Mouse (Mus musculus) myocyte (in vitro differentiated cells): ENCODE measurements at regions not wholly inside any gene's neighbourhood (a gene's known extent, or its start where the extent isn't known, plus 50 kb on each side); places are given as distances from the start of the nearest gene placed in this dataset.

Source experiments
- H3K27me3 ChIP-seq: one replicate; pipeline ENCODE4 v1.6.1; 2011; ENCODE audit not compliant: control insufficient read depth, insufficient read depth, insufficient read length
- H3K36me3 ChIP-seq: one replicate; pipeline ENCODE4 v1.6.1; 2011; ENCODE audit not compliant: control insufficient read depth, insufficient read depth
- H3K4me2 ChIP-seq: one replicate; pipeline ENCODE4 v1.6.1; 2011; ENCODE audit warnings: low read depth, control low read depth
- H3K4me3 ChIP-seq: one replicate; pipeline ENCODE4 v1.5.1; 2011; ENCODE audit warnings: mild to moderate bottlenecking, control low read depth, moderate library complexity
- H3K79me2 ChIP-seq: one replicate; pipeline ENCODE4 v1.6.1; 2011; ENCODE audit not compliant: control insufficient read depth, insufficient read depth
- H3ac ChIP-seq: one replicate; pipeline ENCODE4 v1.6.1; 2011; ENCODE audit not compliant: control insufficient read depth, insufficient read length
- CEBPB ChIP-seq: IDR thresholded peaks from 2 replicates; pipeline ENCODE4 v1.6.1; 2011; ENCODE audit warnings: mild to moderate bottlenecking, moderate library complexity; ENCODE audit not compliant: poor library complexity, insufficient read depth, severe bottlenecking
- E2F4 ChIP-seq: IDR thresholded peaks from one replicate; pipeline ENCODE4 v1.6.1; 2011; ENCODE audit warnings: mild to moderate bottlenecking, control low read depth, moderate library complexity; ENCODE audit not compliant: insufficient read depth
- MAX ChIP-seq: IDR thresholded peaks from one replicate; pipeline ENCODE4 v1.6.1; 2011; ENCODE audit warnings: low read depth, mild to moderate bottlenecking, control low read depth
- MYOD1 ChIP-seq, 3 experiments: IDR thresholded peaks; one replicate each; pipeline ENCODE4 v1.6.1; 2011; ENCODE audit warnings: control low read depth in 2 of 3, low read depth in 2 of 3, mild to moderate bottlenecking in 2 of 3, moderate library complexity in 1 of 3; ENCODE audit not compliant: insufficient read length in 2 of 3, control insufficient read depth in 1 of 3
- MYOG ChIP-seq, 3 experiments: IDR thresholded peaks; one replicate each; pipeline ENCODE4 v1.6.1; 2011; ENCODE audit warnings: control low read depth in 2 of 3, low read depth in 2 of 3, mild to moderate bottlenecking in 2 of 3; ENCODE audit not compliant: insufficient read length in 2 of 3, control insufficient read depth in 1 of 3, insufficient read depth in 1 of 3
- POLR2A ChIP-seq: IDR thresholded peaks from one replicate; pipeline ENCODE4 v1.6.1; 2011; ENCODE audit warnings: low read depth, mild to moderate bottlenecking, control low read depth, moderate library complexity; ENCODE audit not compliant: insufficient read length
- POLR2AphosphoS2 ChIP-seq: IDR thresholded peaks from one replicate; pipeline ENCODE4 v1.6.1; 2011; ENCODE audit warnings: low read depth, control low read depth; ENCODE audit not compliant: insufficient read length
- REST ChIP-seq: IDR thresholded peaks from one replicate; pipeline ENCODE4 v1.6.1; 2011; ENCODE audit warnings: mild to moderate bottlenecking, control low read depth, moderate library complexity; ENCODE audit not compliant: insufficient read depth, insufficient read length
- SRF ChIP-seq: IDR thresholded peaks from one replicate; pipeline ENCODE4 v1.6.1; 2011; ENCODE audit warnings: low read depth; ENCODE audit not compliant: control insufficient read depth, insufficient read length
- TCF12 ChIP-seq: IDR thresholded peaks from one replicate; pipeline ENCODE4 v1.6.1; 2011; ENCODE audit warnings: mild to moderate bottlenecking, control low read depth; ENCODE audit not compliant: poor library complexity, insufficient read depth, severe bottlenecking
- TCF3 ChIP-seq: IDR thresholded peaks from one replicate; pipeline ENCODE4 v1.6.1; 2011; ENCODE audit warnings: low read depth, control low read depth; ENCODE audit not compliant: insufficient read length
- USF1 ChIP-seq: IDR thresholded peaks from one replicate; pipeline ENCODE4 v1.6.1; 2011; ENCODE audit warnings: low read depth, mild to moderate bottlenecking, control low read depth, moderate library complexity

GRCm38 (mm10) chr9:48058599-48058998 is 103.2 kb upstream of the Nxpe4 start:
- no peak overlapping the region for H3K4me2 ChIP-seq
- no peak overlapping the region for H3ac ChIP-seq
- TF ChIP-seq CEBPB (no peak), REST (no peak), POLR2AphosphoS2 (no peak), SRF (no peak), MAX (no peak), TCF12 (no peak), TCF3 (no peak), MYOD1 (IDR thresholded peaks at IDR 0.05; ENCODE audit: control insufficient read depth in 1 of 3, insufficient read length in 2 of 3, low read depth in 2 of 3) (no peak), E2F4 (no peak), MYOG (IDR thresholded peaks at IDR 0.05; ENCODE audit: control insufficient read depth in 1 of 3, insufficient read depth in 1 of 3, insufficient read length in 2 of 3, low read depth in 2 of 3) (no peak), POLR2A (no peak), USF1 (no peak)
- no peaks in the 10 kb centered on the region for H3K79me2 ChIP-seq
- H3K36me3 ChIP-seq: no peaks in the 10 kb centered on the region
- no peak overlapping the region for H3K4me3 ChIP-seq
- H3K27me3 ChIP-seq: peaks cover 5% of the 10 kb centered on the region

GRCm38 (mm10) chr9:48059549-48060165 is 102.2 kb upstream of the Nxpe4 start:
- Histone ChIP-seq H3K4me3 (no peak overlapping the region), H3ac (no peak overlapping the region), H3K4me2 (no peak overlapping the region), H3K79me2 (no peaks in the 10 kb centered on the region), H3K27me3 (peaks cover 5% of the 10 kb centered on the region), H3K36me3 (no peaks in the 10 kb centered on the region)
- no peak for TF ChIP-seq MYOD1 (IDR thresholded peaks at IDR 0.05; ENCODE audit: control insufficient read depth in 1 of 3, insufficient read length in 2 of 3, low read depth in 2 of 3)
- TF ChIP-seq TCF12: no peak
- no peak for TF ChIP-seq TCF3
- TF ChIP-seq SRF: no peak
- no peak for TF ChIP-seq MYOG (IDR thresholded peaks at IDR 0.05; ENCODE audit: control insufficient read depth in 1 of 3, insufficient read depth in 1 of 3, insufficient read length in 2 of 3, low read depth in 2 of 3)
- TF ChIP-seq USF1: no peak
- TF ChIP-seq POLR2AphosphoS2: no peak
- TF ChIP-seq E2F4: no peak
- no peak for TF ChIP-seq CEBPB
- no peak for TF ChIP-seq REST
- no peak for TF ChIP-seq POLR2A
- TF ChIP-seq MAX: no peak

GRCm38 (mm10) chr9:48060996-48061395 is 100.8 kb upstream of the Nxpe4 start:
- Histone ChIP-seq H3K4me2 (no peak overlapping the region), H3ac (no peak overlapping the region), H3K27me3 (no peaks in the 10 kb centered on the region), H3K79me2 (no peaks in the 10 kb centered on the region), H3K4me3 (no peak overlapping the region), H3K36me3 (no peaks in the 10 kb centered on the region)
- TF ChIP-seq POLR2A (no peak), E2F4 (no peak), TCF12 (no peak), MYOD1 (IDR thresholded peaks at IDR 0.05; ENCODE audit: control insufficient read depth in 1 of 3, insufficient read length in 2 of 3, low read depth in 2 of 3) (no peak), MYOG (IDR thresholded peaks at IDR 0.05; ENCODE audit: control insufficient read depth in 1 of 3, insufficient read depth in 1 of 3, insufficient read length in 2 of 3, low read depth in 2 of 3) (no peak), CEBPB (no peak), SRF (no peak), REST (no peak), POLR2AphosphoS2 (no peak), MAX (no peak), TCF3 (no peak), USF1 (no peak)

GRCm38 (mm10) chr9:48066730-48067345 is 95.0 kb upstream of the Nxpe4 start:
- Histone ChIP-seq H3K36me3 (no peaks in the 10 kb centered on the region), H3K27me3 (no peaks in the 10 kb centered on the region), H3K4me3 (no peak overlapping the region), H3K4me2 (no peak overlapping the region), H3K79me2 (no peaks in the 10 kb centered on the region), H3ac (no peak overlapping the region)
- TF ChIP-seq MAX: no peak
- no peak for TF ChIP-seq CEBPB
- no peak for TF ChIP-seq POLR2AphosphoS2
- no peak for TF ChIP-seq SRF
- TF ChIP-seq POLR2A: no peak
- no peak for TF ChIP-seq MYOD1 (IDR thresholded peaks at IDR 0.05; ENCODE audit: control insufficient read depth in 1 of 3, insufficient read length in 2 of 3, low read depth in 2 of 3)
- no peak for TF ChIP-seq TCF12
- no peak for TF ChIP-seq E2F4
- TF ChIP-seq TCF3: no peak
- no peak for TF ChIP-seq USF1
- TF ChIP-seq MYOG (IDR thresholded peaks at IDR 0.05; ENCODE audit: control insufficient read depth in 1 of 3, insufficient read depth in 1 of 3, insufficient read length in 2 of 3, low read depth in 2 of 3): no peak
- TF ChIP-seq REST: no peak
